Mouse (Mus musculus): ENCODE results near the gene Tnfsf14. TPM values are rescaled to one million over a fixed set of nuclear protein-coding genes. Genes with fewer than 3 reads are reported as not detected.

Tnfsf14 gene
- polyA plus RNA-seq, 1 experiment = not detected

- TF ChIP-seq CTCF (IDR thresholded peaks at IDR 0.05; ENCODE audit: control insufficient read depth, insufficient read depth, insufficient replicate concordance, low read depth, low read length) (peak; percentile 48; the same call in 1 of the 2 replicates), POLR2A (IDR thresholded peaks at IDR 0.05; ENCODE audit: control insufficient read depth, low read depth, low read length) (no peak)
- Histone ChIP-seq H3K4me1 (ENCODE audit: control insufficient read depth, insufficient read depth, low read length) (no peaks in the 10 kb centered on the region), H3K4me3 (ENCODE audit: control insufficient read depth, low read depth, low read length) (no peak overlapping the region)
These were observed 13.6 kb downstream of the Tnfsf14 start for GRCm38 (mm10) chr17:57180363-57180762.

GRCm38 (mm10) chr17:57173351-57173750 is 20.6 kb downstream of the Tnfsf14 start:
- H3K36me3 ChIP-seq (ENCODE audit: control insufficient read depth, insufficient read depth, low read length) = no peaks in the 10 kb centered on the region
- H3K4me1 ChIP-seq (ENCODE audit: control insufficient read depth, insufficient read depth, low read length) = no peaks in the 10 kb centered on the region
- no peak overlapping the region for H3K27ac ChIP-seq (ENCODE audit: control insufficient read depth, insufficient read depth, low read depth, low read length)
- H3K27me3 ChIP-seq (ENCODE audit: control insufficient read depth, insufficient read depth, low read length) = no peaks in the 10 kb centered on the region
- no peak overlapping the region for H3K4me3 ChIP-seq (ENCODE audit: control insufficient read depth, low read depth, low read length)
- TF ChIP-seq CTCF (IDR thresholded peaks at IDR 0.05; ENCODE audit: control insufficient read depth, insufficient read depth, insufficient replicate concordance, low read depth, low read length) = no peak
- no peak for TF ChIP-seq POLR2A (IDR thresholded peaks at IDR 0.05; ENCODE audit: control insufficient read depth, low read depth, low read length)

More at GRCm38 (mm10) chr17:57180363-57180762, 13.6 kb downstream of the Tnfsf14 start:
- no peaks in the 10 kb centered on the region for H3K27me3 ChIP-seq (ENCODE audit: control insufficient read depth, insufficient read depth, low read length)
- no peak overlapping the region for H3K27ac ChIP-seq (ENCODE audit: control insufficient read depth, insufficient read depth, low read depth, low read length)
- no peaks in the 10 kb centered on the region for H3K36me3 ChIP-seq (ENCODE audit: control insufficient read depth, insufficient read depth, low read length)

- no peaks in the 10 kb centered on the region for H3K36me3 ChIP-seq (ENCODE audit: control insufficient read depth, insufficient read depth, low read length)
- no peak overlapping the region for H3K27ac ChIP-seq (ENCODE audit: control insufficient read depth, insufficient read depth, low read depth, low read length)
- H3K27me3 ChIP-seq (ENCODE audit: control insufficient read depth, insufficient read depth, low read length) = no peaks in the 10 kb centered on the region
- H3K4me1 ChIP-seq (ENCODE audit: control insufficient read depth, insufficient read depth, low read length) = no peaks in the 10 kb centered on the region
- TF ChIP-seq POLR2A (IDR thresholded peaks at IDR 0.05; ENCODE audit: control insufficient read depth, low read depth, low read length) = no peak
- no peak for TF ChIP-seq CTCF (IDR thresholded peaks at IDR 0.05; ENCODE audit: control insufficient read depth, insufficient read depth, insufficient replicate concordance, low read depth, low read length)
- H3K4me3 ChIP-seq (ENCODE audit: control insufficient read depth, low read depth, low read length) = no peak overlapping the region
These were observed 21.6 kb downstream of the Tnfsf14 start for GRCm38 (mm10) chr17:57172378-57172777.

- peaks cover 2% of the 10 kb centered on the region; the same call in 1 of the 2 replicates for H3K4me1 ChIP-seq (ENCODE audit: control insufficient read depth, insufficient read depth, low read length)
- TF ChIP-seq POLR2A (IDR thresholded peaks at IDR 0.05; ENCODE audit: control insufficient read depth, low read depth, low read length) = no peak
- TF ChIP-seq CTCF (IDR thresholded peaks at IDR 0.05; ENCODE audit: control insufficient read depth, insufficient read depth, insufficient replicate concordance, low read depth, low read length) = no peak
These were observed 23.2 kb downstream of the Tnfsf14 start for GRCm38 (mm10) chr17:57170616-57171260.

DNA sequence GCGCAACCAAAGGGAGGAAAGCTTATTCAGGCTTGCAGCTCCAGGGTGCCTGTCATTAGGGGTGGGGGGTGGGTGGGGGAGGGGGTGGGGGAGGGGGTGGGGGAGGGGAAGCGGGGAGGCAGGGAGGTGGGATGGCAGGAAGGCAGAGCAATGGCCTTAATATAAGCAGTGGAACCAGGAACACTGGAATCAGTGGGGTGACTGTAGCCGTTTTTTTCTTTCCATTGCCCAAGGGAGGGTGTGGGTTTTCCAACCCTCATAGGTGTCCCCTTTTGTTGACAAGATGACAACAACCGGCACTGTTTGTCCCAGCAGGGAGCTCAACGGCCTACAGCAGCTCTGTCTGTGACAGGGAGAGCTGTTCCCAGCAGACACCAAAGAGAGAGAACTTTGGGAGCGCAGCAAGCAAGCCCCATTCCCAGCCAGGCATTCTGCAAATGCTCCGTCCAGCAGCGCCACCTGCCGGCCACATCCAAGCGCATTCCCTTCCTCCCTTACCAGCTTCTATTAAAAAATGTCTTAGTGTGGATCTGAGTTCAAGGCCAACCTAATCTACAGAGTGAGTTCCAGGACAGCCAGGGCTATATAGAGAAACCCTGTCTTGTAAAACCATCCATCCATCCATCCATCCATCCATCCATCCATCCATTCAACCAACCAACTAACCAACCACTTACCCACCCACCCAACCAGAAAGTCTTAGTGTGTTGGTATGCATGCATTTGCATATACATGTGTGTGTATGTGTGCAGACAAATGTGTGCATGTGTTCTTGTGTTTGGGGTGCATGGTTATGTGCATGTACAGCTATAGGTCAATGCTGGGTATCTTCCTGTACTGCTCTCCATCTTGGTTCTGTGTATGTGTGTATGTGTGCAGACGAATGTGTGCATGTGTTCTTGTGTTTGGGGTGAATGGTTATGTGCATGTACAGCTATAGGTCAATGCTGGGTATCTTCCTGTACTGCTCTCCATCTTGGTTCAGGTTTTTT is 26.9 kb downstream of the Tnfsf14 start:
- Histone ChIP-seq H3K27me3 (ENCODE audit: control insufficient read depth, insufficient read depth, low read length) (no peaks in the 10 kb centered on the region), H3K4me3 (ENCODE audit: control insufficient read depth, low read depth, low read length) (no peak overlapping the region), H3K27ac (ENCODE audit: control insufficient read depth, insufficient read depth, low read depth, low read length) (no peak overlapping the region), H3K36me3 (ENCODE audit: control insufficient read depth, insufficient read depth, low read length) (no peaks in the 10 kb centered on the region), H3K4me1 (ENCODE audit: control insufficient read depth, insufficient read depth, low read length) (peaks cover 2% of the 10 kb centered on the region; the same call in 1 of the 2 replicates)
- no peak for TF ChIP-seq POLR2A (IDR thresholded peaks at IDR 0.05; ENCODE audit: control insufficient read depth, low read depth, low read length)
- TF ChIP-seq CTCF (IDR thresholded peaks at IDR 0.05; ENCODE audit: control insufficient read depth, insufficient read depth, insufficient replicate concordance, low read depth, low read length) = peak; percentile 91; the same call in 1 of the 2 replicates

More at GRCm38 (mm10) chr17:57170616-57171260, 23.2 kb downstream of the Tnfsf14 start:
- no peaks in the 10 kb centered on the region for H3K36me3 ChIP-seq (ENCODE audit: control insufficient read depth, insufficient read depth, low read length)
- H3K27ac ChIP-seq (ENCODE audit: control insufficient read depth, insufficient read depth, low read depth, low read length) = no peak overlapping the region
- H3K27me3 ChIP-seq (ENCODE audit: control insufficient read depth, insufficient read depth, low read length) = no peaks in the 10 kb centered on the region
- no peak overlapping the region for H3K4me3 ChIP-seq (ENCODE audit: control insufficient read depth, low read depth, low read length)

- Histone ChIP-seq H3K4me3 (ENCODE audit: control insufficient read depth, low read depth, low read length) (no peak overlapping the region), H3K36me3 (ENCODE audit: control insufficient read depth, insufficient read depth, low read length) (no peaks in the 10 kb centered on the region), H3K4me1 (ENCODE audit: control insufficient read depth, insufficient read depth, low read length) (peaks cover 3% of the 10 kb centered on the region; the same call in 1 of the 2 replicates), H3K27ac (ENCODE audit: control insufficient read depth, insufficient read depth, low read depth, low read length) (no peak overlapping the region), H3K27me3 (ENCODE audit: control insufficient read depth, insufficient read depth, low read length) (no peaks in the 10 kb centered on the region)
- TF ChIP-seq POLR2A (IDR thresholded peaks at IDR 0.05; ENCODE audit: control insufficient read depth, low read depth, low read length) (no peak), CTCF (IDR thresholded peaks at IDR 0.05; ENCODE audit: control insufficient read depth, insufficient read depth, insufficient replicate concordance, low read depth, low read length) (no peak)
These were observed 40.2 kb downstream of the Tnfsf14 start for GRCm38 (mm10) chr17:57153787-57154186.

GRCm38 (mm10) chr17:57153006-57153405 is 41.0 kb downstream of the Tnfsf14 start:
- no peak overlapping the region for H3K27ac ChIP-seq (ENCODE audit: control insufficient read depth, insufficient read depth, low read depth, low read length)
- H3K36me3 ChIP-seq (ENCODE audit: control insufficient read depth, insufficient read depth, low read length) = no peaks in the 10 kb centered on the region
- H3K4me3 ChIP-seq (ENCODE audit: control insufficient read depth, low read depth, low read length) = no peak overlapping the region
- H3K4me1 ChIP-seq (ENCODE audit: control insufficient read depth, insufficient read depth, low read length) = peaks cover 3% of the 10 kb centered on the region; the same call in 1 of the 2 replicates
- H3K27me3 ChIP-seq (ENCODE audit: control insufficient read depth, insufficient read depth, low read length) = no peaks in the 10 kb centered on the region
- TF ChIP-seq CTCF (IDR thresholded peaks at IDR 0.05; ENCODE audit: control insufficient read depth, insufficient read depth, insufficient replicate concordance, low read depth, low read length) (no peak), POLR2A (IDR thresholded peaks at IDR 0.05; ENCODE audit: control insufficient read depth, low read depth, low read length) (no peak)
